Mouse (Mus musculus): ENCODE measurements at regions not wholly inside any gene's neighbourhood (a gene's known extent, or its start where the extent isn't known, plus 50 kb on each side); places are given as distances from the start of the nearest gene placed in this dataset.
"Not testable (repeated sequence)": the region's sequence is repeated elsewhere in the genome, so short reads cannot be mapped to it uniquely, and the experiment has no call there.

- CTCF ChIA-PET, result no interaction called here
Measured at GRCm38 (mm10) chr12:15654585-15654984, 162.1 kb downstream of the Trib2 start.

- CTCF ChIA-PET, result no interaction called here
Measured at GRCm38 (mm10) chr12:15653357-15653763, 163.4 kb downstream of the Trib2 start.

GRCm38 (mm10) chr12:15651293-15651692 is 165.4 kb downstream of the Trib2 start:
- CTCF ChIA-PET, result no interaction called here

GRCm38 (mm10) chr12:15649906-15650305 is 166.8 kb downstream of the Trib2 start:
- CTCF ChIA-PET, result no interaction called here

GRCm38 (mm10) chr12:15649226-15649625 is 167.5 kb downstream of the Trib2 start:
- CTCF ChIA-PET, result no interaction called here

- CTCF ChIA-PET, result no interaction called here
Measured at GRCm38 (mm10) chr12:15644074-15644672, 172.5 kb downstream of the Trib2 start.

GRCm38 (mm10) chr12:15643669-15644068 is 173.1 kb downstream of the Trib2 start:
- CTCF ChIA-PET, result no interaction called here

- CTCF ChIA-PET, result interaction anchor here (0.7 kb wide), 1 partner anchor 90 kb away, joined by 3 read pairs; no protein-coding TSS in a partner anchor
Measured at GRCm38 (mm10) chr12:15640320-15640719, 176.4 kb downstream of the Trib2 start.

GRCm38 (mm10) chr12:15629971-15630370 is 186.8 kb downstream of the Trib2 start:
- CTCF ChIA-PET, result no interaction called here

GRCm38 (mm10) chr12:15619521-15619920 is 197.2 kb downstream of the Trib2 start:
- CTCF ChIA-PET, result no interaction called here

- CTCF ChIA-PET, result no interaction called here
Measured at GRCm38 (mm10) chr12:15617312-15617711, 199.4 kb downstream of the Trib2 start.

GRCm38 (mm10) chr12:15611847-15612580 is 204.7 kb downstream of the Trib2 start:
- CTCF ChIA-PET, result no interaction called here

GRCm38 (mm10) chr12:15607091-15607490 is 209.6 kb downstream of the Trib2 start:
- CTCF ChIA-PET, result no interaction called here

GRCm38 (mm10) chr12:15606095-15606494 is 210.6 kb downstream of the Trib2 start:
- CTCF ChIA-PET, result no interaction called here

- CTCF ChIA-PET, result no interaction called here
Measured at GRCm38 (mm10) chr12:15604630-15605029, 212.1 kb downstream of the Trib2 start.

GRCm38 (mm10) chr12:15603885-15604284 is 212.8 kb downstream of the Trib2 start:
- CTCF ChIA-PET, result no interaction called here

GRCm38 (mm10) chr12:15603319-15603718 is 213.4 kb downstream of the Trib2 start:
- CTCF ChIA-PET, result interaction anchor here (0.6 kb wide), 1 partner anchor 273 kb away, joined by 4 read pairs; no protein-coding TSS in a partner anchor

- CTCF ChIA-PET, result no interaction called here
Measured at GRCm38 (mm10) chr12:15594704-15595103, 222.0 kb downstream of the Trib2 start.

- CTCF ChIA-PET, result not testable (repeated sequence)
Measured at GRCm38 (mm10) chr12:15587864-15588263, 228.9 kb downstream of the Trib2 start.

- CTCF ChIA-PET, result no interaction called here
Measured at GRCm38 (mm10) chr12:15586706-15587442, 229.8 kb downstream of the Trib2 start.

GRCm38 (mm10) chr12:15585845-15586244 is 230.9 kb downstream of the Trib2 start:
- CTCF ChIA-PET, result no interaction called here

- CTCF ChIA-PET, result no interaction called here
Measured at GRCm38 (mm10) chr12:15584721-15585120, 232.0 kb downstream of the Trib2 start.

GRCm38 (mm10) chr12:15566785-15567109 is 250.0 kb downstream of the Trib2 start:
- CTCF ChIA-PET, result no interaction called here

Data from spleen, embryonic (tissue).